Mouse (Mus musculus) gastrocnemius, adult 18-20 months (tissue): ENCODE data around the gene P2ry14. TPM values are rescaled to one million over a fixed set of nuclear protein-coding genes. Genes with fewer than 3 reads are reported as not detected.
"Not testable (repeated sequence)": the region's sequence is repeated elsewhere in the genome, so short reads cannot be mapped to it uniquely, and the experiment has no call there.

Source experiments
- DNase-seq: peaks from one replicate; pipeline ENCODE4 v3.0.0; 2021; ENCODE audit warnings: low spot score
- total RNA-seq, 2 experiments: library from RNA; stranded (reverse); gene quantifications; 2 replicates each; pipeline ENCODE4 v1.2.3; 2021

The P2ry14 gene
- total RNA-seq, 2 experiments from 2014 or later, result 1.2 to 1.8 TPM

- DNase-seq, result not testable (repeated sequence)
These were observed 43.6 kb downstream of the P2ry14 start for GRCm38 (mm10) chr3:59109834-59110233.

GRCm38 (mm10) chr3:59107439-59107838 lies 46.0 kb downstream of the P2ry14 start:
- no peak for DNase-seq

- no peak for DNase-seq
These were observed 49.0 kb downstream of the P2ry14 start for GRCm38 (mm10) chr3:59104462-59104861.

- no peak for DNase-seq
These were observed 51.3 kb downstream of the P2ry14 start for GRCm38 (mm10) chr3:59102146-59102545.

- no peak for DNase-seq
These were observed 52.0 kb downstream of the P2ry14 start, which contains the start of gene Gpr171 for GRCm38 (mm10) chr3:59101218-59101986. TSS of gene Gpr171 (minus strand) at chr3:59101821.

- DNase-seq, result no peak
These were observed 54.9 kb downstream of the P2ry14 start for GRCm38 (mm10) chr3:59098540-59098939.

- DNase-seq, result no peak
These were observed 56.0 kb downstream of the P2ry14 start for GRCm38 (mm10) chr3:59097421-59097820.

GRCm38 (mm10) chr3:59092702-59093101 lies 60.7 kb downstream of the P2ry14 start:
- no peak for DNase-seq

- DNase-seq, result no peak
These were observed 72.5 kb downstream of the P2ry14 start for GRCm38 (mm10) chr3:59080919-59081318.

GRCm38 (mm10) chr3:59080293-59080916 lies 73.0 kb downstream of the P2ry14 start:
- DNase-seq, result no peak

- peak; percentile 25 for DNase-seq
These were observed 74.1 kb downstream of the P2ry14 start for GRCm38 (mm10) chr3:59079327-59079726.

GRCm38 (mm10) chr3:59078585-59078984 lies 74.8 kb downstream of the P2ry14 start:
- no peak for DNase-seq

- no peak for DNase-seq
These were observed 76.1 kb downstream of the P2ry14 start for GRCm38 (mm10) chr3:59077278-59077677.

- DNase-seq, result not testable (repeated sequence)
These were observed 84.3 kb downstream of the P2ry14 start for GRCm38 (mm10) chr3:59069071-59069470.

- no peak for DNase-seq
These were observed 86.7 kb downstream of the P2ry14 start for GRCm38 (mm10) chr3:59066558-59067294.

GRCm38 (mm10) chr3:59065937-59066336 lies 87.5 kb downstream of the P2ry14 start:
- no peak for DNase-seq

Other genes with a start within 250 kb of the P2ry14 start
- under 1 TPM; 0.27 to 0.45 TPM for gene Med12l, start 147.8 kb downstream of the P2ry14 start, total RNA-seq
- gene Gpr171, start 51.8 kb downstream of the P2ry14 start, total RNA-seq, result under 1 TPM in 1 of 2 experiments, not detected in 1; 0.09 TPM
- gene Gpr87, start 41.5 kb upstream of the P2ry14 start, total RNA-seq, result not detected
- under 1 TPM in 1 of 2 experiments, not detected in 1; 0.33 TPM for gene P2ry13, start 57.3 kb upstream of the P2ry14 start, total RNA-seq
- gene P2ry12, start 109.3 kb upstream of the P2ry14 start, total RNA-seq, result under 1 TPM; 0.27 to 0.69 TPM
- 1 to 10 TPM; 1.6 to 3.2 TPM for gene Igsf10, start 190.8 kb upstream of the P2ry14 start, total RNA-seq